Mouse (Mus musculus) spleen, adult 2 months (tissue): ENCODE data around the gene Gtf2ird1.

Experiments used
- CTCF ChIP-seq: fragments of 200-500 bp; IDR thresholded peaks from 2 replicates; pipeline ENCODE4 v1.5.1; 2011; ENCODE audit warnings: mild to moderate bottlenecking, inconsistent platforms; ENCODE audit not compliant: insufficient read depth, insufficient read length, insufficient replicate concordance; ENCODE audit errors: extremely low read depth
- POLR2A ChIP-seq: fragments of 200-500 bp; IDR thresholded peaks from 2 replicates; pipeline ENCODE4 v1.6.1; 2011; ENCODE audit warnings: low read depth, low read length, inconsistent platforms

- TF ChIP-seq CTCF (no peak), POLR2A (no peak)
Observed at GRCm38 (mm10) chr5:134409606-134410306, 46.8 kb downstream of the Gtf2ird1 start.
